Mouse (Mus musculus) right cerebral cortex, postnatal 36 days (tissue): Measurements from ENCODE around the gene Tra2a.
"Not testable (repeated sequence)": the region's sequence is repeated elsewhere in the genome, so short reads cannot be mapped to it uniquely, and the experiment has no call there.

Source experiments
- DNase-seq, 2 experiments: peaks; one replicate each; pipeline ENCODE4 v3.0.0; 2022; ENCODE audit warnings: low spot score in 2 of 2, mixed read lengths in 1 of 2

Tra2a gene

GRCm38 (mm10) chr6:49263847-49264243, at the start of gene Tra2a:
TSS of gene Tra2a (minus strand) at chr6:49264033.
- peak; percentile 94 to 95 for DNase-seq

- DNase-seq, result no peak
Observed at GRCm38 (mm10) chr6:49298286-49298685, 34.5 kb upstream of the Tra2a start.

- no peak for DNase-seq
Observed at GRCm38 (mm10) chr6:49282122-49282521, 18.3 kb upstream of the Tra2a start.

GRCm38 (mm10) chr6:49280942-49281341, 17.1 kb upstream of the Tra2a start:
- DNase-seq, result no peak

GRCm38 (mm10) chr6:49275296-49275695, 11.5 kb upstream of the Tra2a start:
- no peak for DNase-seq

- no peak for DNase-seq
Observed at GRCm38 (mm10) chr6:49274416-49275091, 10.7 kb upstream of the Tra2a start.

- no peak for DNase-seq
Observed at GRCm38 (mm10) chr6:49273934-49274333, 10.1 kb upstream of the Tra2a start.

GRCm38 (mm10) chr6:49272863-49273262, 9.0 kb upstream of the Tra2a start:
- DNase-seq, result no peak

- no peak for DNase-seq
Observed at GRCm38 (mm10) chr6:49271815-49272214, 8.0 kb upstream of the Tra2a start.

GRCm38 (mm10) chr6:49269923-49270322, 6.1 kb upstream of the Tra2a start:
- DNase-seq, result peak in 1 of 2 experiments; percentile 13

GRCm38 (mm10) chr6:49269200-49269599, 5.4 kb upstream of the Tra2a start:
- DNase-seq, result peak; percentile 39 to 48

GRCm38 (mm10) chr6:49267686-49268085, 3.9 kb upstream of the Tra2a start:
- DNase-seq, result no peak

GRCm38 (mm10) chr6:49265207-49265606, 1.4 kb upstream of the Tra2a start:
- DNase-seq, result not testable (repeated sequence)

GRCm38 (mm10) chr6:49264446-49264845, 613 bp upstream of the Tra2a start:
- DNase-seq, result not testable (repeated sequence)

GRCm38 (mm10) chr6:49263081-49263846, 569 bp downstream of the Tra2a start:
- DNase-seq, result peak in 1 of 2 experiments; percentile 13

- no peak for DNase-seq
Observed at GRCm38 (mm10) chr6:49262421-49262820, 1.4 kb downstream of the Tra2a start.

GRCm38 (mm10) chr6:49259711-49260110, 4.1 kb downstream of the Tra2a start:
- DNase-seq, result no peak

GRCm38 (mm10) chr6:49257880-49258279, 6.0 kb downstream of the Tra2a start:
- DNase-seq, result no peak

GRCm38 (mm10) chr6:49252207-49252606, 11.6 kb downstream of the Tra2a start:
- DNase-seq, result no peak

GRCm38 (mm10) chr6:49251199-49251598, 12.6 kb downstream of the Tra2a start:
- DNase-seq, result no peak

GRCm38 (mm10) chr6:49247246-49247645, 16.6 kb downstream of the Tra2a start:
- DNase-seq, result no peak

GRCm38 (mm10) chr6:49242331-49242730, 21.5 kb downstream of the Tra2a start:
- DNase-seq, result no peak

GRCm38 (mm10) chr6:49241562-49241961, 22.3 kb downstream of the Tra2a start:
- DNase-seq, result no peak
